Mouse (Mus musculus): ENCODE results near the gene Zbtb39.
"Not testable (repeated sequence)": the region's sequence is repeated elsewhere in the genome, so short reads cannot be mapped to it uniquely, and the experiment has no call there.

- TF ChIP-seq CTCF (IDR thresholded peaks at IDR 0.05; ENCODE audit: control insufficient read depth, insufficient read depth, insufficient read length); MYOD1 (IDR thresholded peaks at IDR 0.05; ENCODE audit: control insufficient read depth, insufficient read length, low read depth); USF1 (IDR thresholded peaks at IDR 0.05; ENCODE audit: low read depth); MAX (IDR thresholded peaks at IDR 0.05): not testable (repeated sequence)
Measured at GRCm38 (mm10) chr10:127782321-127782720, 43.0 kb downstream of the Zbtb39 start.

Data from C2C12 (cell line).